Mouse (Mus musculus) liver, embryonic 14.5 days (tissue): ENCODE measurements around the gene Rpl5. TPM values are rescaled to one million over a fixed set of nuclear protein-coding genes. Genes with fewer than 3 reads are reported as not detected.
A peak's percentile ranks its signal among the peaks of the same experiment; 100 is the strongest.

Experiments
- ATAC-seq: fragments of 200-750 bp; cut with Nextera tagmentation; 2 replicates; pipeline ENCODE4 v1.8.0; 2017; ENCODE audit warnings: moderate number of reproducible peaks, mild to moderate bottlenecking, moderate library complexity; ENCODE audit not compliant: insufficient read depth
- DNase-seq, 3 experiments: peaks; one replicate each; pipeline ENCODE4 v3.0.0-alpha.2; 2012 to 2013; ENCODE audit warnings: low read depth in 3 of 3, low spot score in 3 of 3
- H3K27ac ChIP-seq: fragments of 300-500 bp; sonication (generic); 2 replicates; pipeline ENCODE4 v1.5.1; 2014; ENCODE audit warnings: moderate library complexity, mild to moderate bottlenecking, control low read depth, inconsistent platforms
- H3K27me3 ChIP-seq: fragments of 300-500 bp; sonication (generic); 2 replicates; pipeline ENCODE4 v1.6.1; 2014; ENCODE audit warnings: mild to moderate bottlenecking, low read length, moderate library complexity; ENCODE audit not compliant: control insufficient read depth, insufficient read depth
- H3K36me3 ChIP-seq: fragments of 300-500 bp; sonication (generic); replicated peaks from 2 replicates; pipeline ENCODE4 v1.6.1; 2014; ENCODE audit warnings: low read depth; ENCODE audit not compliant: control insufficient read depth, insufficient read depth
- H3K4me1 ChIP-seq, 2 experiments: fragments of 200-500 bp in 1 of 2; fragments of 300-500 bp in 1 of 2; sonication (generic) in 1 of 2; replicated peaks; 2 replicates each; pipeline ENCODE4 v1.6.1; 2012 to 2014; ENCODE audit warnings: antibody characterized with exemption in 1 of 2, inconsistent platforms in 1 of 2, low read length in 1 of 2; ENCODE audit not compliant: control insufficient read depth in 2 of 2, insufficient read depth in 2 of 2
- H3K4me2 ChIP-seq: fragments of 300-500 bp; sonication (generic); 2 replicates; pipeline ENCODE4 v1.6.1; 2014; ENCODE audit warnings: low read depth, mild to moderate bottlenecking, control low read depth, moderate library complexity
- H3K4me3 ChIP-seq, 2 experiments: fragments of 200-500 bp in 1 of 2; fragments of 300-500 bp in 1 of 2; sonication (generic) in 1 of 2; 2 replicates each; pipeline ENCODE4 v1.5.1; 2012 to 2014; ENCODE audit warnings: low read depth in 2 of 2, low read length in 2 of 2, mild to moderate bottlenecking in 2 of 2, control low read depth in 1 of 2, inconsistent platforms in 1 of 2, moderate library complexity in 1 of 2; ENCODE audit not compliant: insufficient read depth in 1 of 2
- H3K9ac ChIP-seq: fragments of 300-500 bp; sonication (generic); replicated peaks from 2 replicates; pipeline ENCODE4 v1.6.1; 2014; ENCODE audit warnings: mild to moderate bottlenecking, control low read depth, moderate library complexity
- H3K9me3 ChIP-seq: fragments of 300-500 bp; sonication (generic); 2 replicates; pipeline ENCODE4 v1.6.1; 2016; ENCODE audit warnings: low read length, mixed read lengths; ENCODE audit not compliant: control insufficient read depth
- CTCF ChIP-seq: IDR thresholded peaks from 2 replicates; pipeline ENCODE4 v1.5.1; 2016; ENCODE audit warnings: antibody characterized with exemption, low read depth, control low read depth
- EP300 ChIP-seq: IDR thresholded peaks from 2 replicates; pipeline ENCODE4 v1.6.1; 2016; ENCODE audit warnings: antibody characterized with exemption, low read depth
- WGBS: fragments of 180-500 bp; shearing (Covaris S2); extraction: QIAGEN DNeasy Blood & Tissue Kit; methylation state at CpG from one replicate; pipeline ENCODE4 v1.1.7; 2014; ENCODE audit not compliant: insufficient replicate concordance; 5-methylcytosine and 5-hydroxymethylcytosine counted together
- polyA plus RNA-seq, 2 experiments: library from polyadenylated mRNA; depleted of rRNA in 1 of 2; stranded (reverse) in 1 of 2; unstranded in 1 of 2; fragments of >200 nt; fragmentation: Nextera tagmentation in 1 of 2; extraction: Ambion mirVana in 1 of 2; gene quantifications; 2 replicates each; pipeline versions ENCODE4 v1.2.1 to v1.2.3; 2012 to 2014

Gene Rpl5
- polyA plus RNA-seq, 2 experiments, result 27.6 to 96.9 TPM

- Histone ChIP-seq H3K9me3 (no peaks in the 10 kb centered on the region), H3K27me3 (no peaks in the 10 kb centered on the region), H3K4me3 (no peak overlapping the region), H3K9ac (no peak overlapping the region), H3K4me1 (no peaks in the 10 kb centered on the region), H3K27ac (no peak overlapping the region), H3K4me2 (no peak overlapping the region), H3K36me3 (peaks cover 43% of the 10 kb centered on the region)
- DNase-seq (no peak), ATAC-seq (no peak)
- no peak for TF ChIP-seq EP300
- no peak for TF ChIP-seq CTCF
- WGBS, result 49% methylated on average over 5 of the region's 5 CpGs
These were observed 9.8 kb downstream of the Rpl5 start for GRCm38 (mm10) chr5:107910084-107910616.

- DNase-seq (no peak), ATAC-seq (no peak)
- H3K4me2 ChIP-seq, result no peak overlapping the region
- TF ChIP-seq CTCF, result no peak
- no peak for TF ChIP-seq EP300
- 77% methylated on average over 5 of the region's 5 CpGs for WGBS
- no peak overlapping the region for H3K9ac ChIP-seq
- no peak overlapping the region for H3K4me3 ChIP-seq
- peaks cover 35% of the 10 kb centered on the region for H3K36me3 ChIP-seq
- no peak overlapping the region for H3K27ac ChIP-seq
- H3K27me3 ChIP-seq, result no peaks in the 10 kb centered on the region
- H3K4me1 ChIP-seq, result no peaks in the 10 kb centered on the region
- H3K9me3 ChIP-seq, result no peaks in the 10 kb centered on the region
These were observed 10.7 kb downstream of the Rpl5 start for GRCm38 (mm10) chr5:107911012-107911411.

GRCm38 (mm10) chr5:107915280-107915679 is 15.0 kb downstream of the Rpl5 start:
- ATAC-seq, result no peak
- no peak overlapping the region for H3K27ac ChIP-seq
- no peaks in the 10 kb centered on the region for H3K27me3 ChIP-seq
- H3K4me3 ChIP-seq, result no peak overlapping the region
- no peak overlapping the region for H3K9ac ChIP-seq
- no peaks in the 10 kb centered on the region for H3K4me1 ChIP-seq
- 63% methylated on average over 4 of the region's 4 CpGs for WGBS
- no peak overlapping the region for H3K4me2 ChIP-seq
- no peak for TF ChIP-seq EP300
- TF ChIP-seq CTCF, result no peak
- no peak for DNase-seq
- no peaks in the 10 kb centered on the region; the same call in 1 of the 2 replicates for H3K36me3 ChIP-seq
- H3K9me3 ChIP-seq, result no peaks in the 10 kb centered on the region

GRCm38 (mm10) chr5:107921400-107922252 is 21.3 kb downstream of the Rpl5 start:
- TF ChIP-seq CTCF (peak; percentile 81), EP300 (0 out of 2 replicates have a peak, but pooled peaks have one; percentile 30)
- H3K4me1 ChIP-seq, result peaks cover 0 to 4% of the 10 kb centered on the region in 2 experiments; a peak in 2 of 4 replicates
- no peak overlapping the region for H3K27ac ChIP-seq
- peak; percentile 34; the same call in 1 of the 2 replicates for ATAC-seq
- no peaks in the 10 kb centered on the region for H3K36me3 ChIP-seq
- no peaks in the 10 kb centered on the region for H3K9me3 ChIP-seq
- H3K27me3 ChIP-seq, result no peaks in the 10 kb centered on the region
- peak; percentile 64 to 69 (median 68) for DNase-seq
- 63% methylated on average over 2 of the region's 2 CpGs for WGBS
- no peak overlapping the region for H3K9ac ChIP-seq
- H3K4me3 ChIP-seq, result no peak overlapping the region
- no peak overlapping the region for H3K4me2 ChIP-seq

GRCm38 (mm10) chr5:107922836-107923235 is 22.5 kb downstream of the Rpl5 start:
- no peak overlapping the region for H3K27ac ChIP-seq
- ATAC-seq, result no peak
- no peak overlapping the region for H3K9ac ChIP-seq
- 53% methylated on average over 1 of the region's 1 CpGs for WGBS
- no peak overlapping the region for H3K4me2 ChIP-seq
- no peak for DNase-seq
- no peak overlapping the region for H3K4me3 ChIP-seq
- H3K36me3 ChIP-seq, result no peaks in the 10 kb centered on the region
- no peak for TF ChIP-seq CTCF
- TF ChIP-seq EP300, result no peak
- peaks cover 0 to 8% of the 10 kb centered on the region in 2 experiments; a peak in 2 of 4 replicates for H3K4me1 ChIP-seq
- H3K27me3 ChIP-seq, result no peaks in the 10 kb centered on the region
- H3K9me3 ChIP-seq, result no peaks in the 10 kb centered on the region
